Comparison of ENCODE assay signal across 8 mouse cellular contexts in the genomic region with DNA sequence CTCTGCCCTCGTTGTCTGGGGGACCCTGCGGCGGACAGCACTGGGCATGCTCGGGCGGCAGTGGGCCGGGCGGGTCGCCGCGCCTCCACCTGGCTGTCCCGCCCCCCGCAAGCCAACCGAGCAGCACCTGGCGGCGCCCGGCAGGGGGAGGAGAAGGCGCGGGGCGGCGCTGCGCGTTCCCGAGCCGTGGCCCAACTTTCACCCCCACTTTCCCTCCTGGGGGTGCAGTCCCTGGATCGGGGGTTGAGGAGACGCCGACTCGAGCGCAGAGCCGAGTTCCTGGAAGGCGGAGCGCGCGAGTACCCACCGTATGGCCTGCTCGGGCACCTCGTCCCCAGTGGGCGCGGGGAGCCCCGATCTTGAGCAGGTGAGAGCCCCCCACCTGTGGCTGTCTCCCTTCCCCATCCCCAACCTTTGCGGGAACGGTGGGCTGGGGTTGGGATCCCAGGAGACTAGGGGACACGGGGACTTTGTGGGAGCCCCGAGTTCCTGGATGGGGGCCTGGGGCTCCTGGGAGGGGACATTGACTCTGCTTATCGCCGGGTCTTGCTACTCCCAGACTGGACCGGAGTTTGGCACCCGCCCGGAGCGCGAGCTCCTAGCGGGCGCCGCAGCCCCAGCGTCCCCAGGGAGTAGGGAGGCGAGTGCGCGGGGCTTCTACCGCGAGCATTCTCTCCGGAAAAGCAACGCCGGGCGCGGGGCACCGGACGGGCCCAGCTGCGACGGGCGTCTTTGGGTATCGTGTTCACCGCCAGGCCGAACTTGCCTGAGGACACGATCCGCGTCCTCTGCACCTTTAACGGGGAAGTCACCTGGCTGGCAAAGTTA. TPM values are rescaled to one million over a fixed set of nuclear protein-coding genes. Genes with fewer than 3 reads are reported as not detected.
A peak's percentile ranks its signal among the peaks of the same experiment; 100 is the strongest.
DNase-seq lines count a peak whose midpoint lies in the region; ATAC-seq and TF ChIP-seq lines count a peak whose summit lies in the region.

A gene (plus strand): TSS at position 11 of the 828 bp plus-strand sequence.

- no peak for DNase-seq in left cerebral cortex, adult 18-20 months (ENCODE audit: low spot score in 2 of 2)
- DNase-seq in left cerebral cortex, adult 9 months (ENCODE audit: low spot score in 2 of 2) = no peak
- peak; percentile 72 for DNase-seq in embryonic facial prominence, embryonic 10.5 days (ENCODE audit: low spot score)
- DNase-seq in kidney, postnatal 0 days (ENCODE audit: low spot score) = peak; percentile 46
- DNase-seq in lung, adult 2 months = peak; percentile 64
- DNase-seq in ovary, postnatal 36 days (ENCODE audit: low spot score) = peak; percentile 47
- no peak for DNase-seq in adipocyte (ENCODE audit: low spot score)

- H3K27ac ChIP-seq in embryonic facial prominence, embryonic 10.5 days (replicated peaks) = peak within 1 kb of the TSS; percentile 67
- H3K27ac ChIP-seq in heart, embryonic 14.5 days (replicated peaks in 1 of 2; ENCODE audit: control insufficient read depth in 1 of 2, insufficient read depth in 1 of 2, low read depth in 2 of 2, low read length in 2 of 2) = no peak within 1 kb of the TSS
- H3K27ac ChIP-seq in kidney, postnatal 0 days = peak within 1 kb of the TSS; percentile 54

- peaks cover 26% of the 10 kb centered on the region for H3K4me1 ChIP-seq in embryonic facial prominence, embryonic 10.5 days
- peaks cover 4 to 14% of the 10 kb centered on the region in 2 experiments; a peak in 3 of 4 replicates for H3K4me1 ChIP-seq in heart, embryonic 14.5 days (ENCODE audit: control insufficient read depth in 2 of 2, insufficient read depth in 2 of 2, low read length in 2 of 2)
- H3K4me1 ChIP-seq in kidney, postnatal 0 days (replicated peaks; ENCODE audit: insufficient read depth, low read length) = no peaks in the 10 kb centered on the region
- no peaks in the 10 kb centered on the region; the same call in 1 of the 2 replicates for H3K4me1 ChIP-seq in lung, adult 2 months (ENCODE audit: control insufficient read depth, insufficient read depth, low read length)

- peak; percentile 34; the same call in 1 of the 2 replicates for TF ChIP-seq CTCF in kidney, postnatal 0 days (IDR thresholded peaks at IDR 0.05; ENCODE audit: low read depth)
- no peak for TF ChIP-seq CTCF in lung, adult 2 months (IDR thresholded peaks at IDR 0.05; ENCODE audit: insufficient read depth, low read length)

- H3K9ac ChIP-seq in heart, embryonic 14.5 days (ENCODE audit: low read length) = peak within 1 kb of the TSS; percentile 72
- peak within 1 kb of the TSS; percentile 71 for H3K9ac ChIP-seq in kidney, postnatal 0 days (ENCODE audit: low read depth, low read length)

- H3K4me2 ChIP-seq in heart, embryonic 14.5 days (ENCODE audit: low read length) = peak within 1 kb of the TSS; percentile 100
- peak within 1 kb of the TSS; percentile 100 for H3K4me2 ChIP-seq in kidney, postnatal 0 days (ENCODE audit: low read length)

- 0 out of 2 replicates have a peak, but pooled peaks have one; percentile 31 for ATAC-seq in heart, embryonic 14.5 days (ENCODE audit: insufficient number of reproducible peaks, insufficient read depth, low FRiP score, low read depth)
- peak; percentile 69 for ATAC-seq in kidney, postnatal 0 days (replicated peaks; ENCODE audit: low FRiP score, low read depth)

- H3K36me3 ChIP-seq in embryonic facial prominence, embryonic 10.5 days (replicated peaks) = no peaks in the 10 kb centered on the region
- no peaks in the 10 kb centered on the region for H3K36me3 ChIP-seq in heart, embryonic 14.5 days (ENCODE audit: control insufficient read depth, insufficient read depth, low read length)
- H3K36me3 ChIP-seq in kidney, postnatal 0 days (ENCODE audit: insufficient read depth, low read length) = no peaks in the 10 kb centered on the region

- peak; percentile 29; the same call in 1 of the 2 replicates for TF ChIP-seq POLR2A in lung, adult 2 months (IDR thresholded peaks at IDR 0.05; ENCODE audit: borderline replicate concordance, extremely low read depth, low read depth, low read length)

- H3K27me3 ChIP-seq in embryonic facial prominence, embryonic 10.5 days (replicated peaks; ENCODE audit: low read depth, poor library complexity, severe bottlenecking) = peaks cover 78% of the 10 kb centered on the region
- H3K27me3 ChIP-seq in heart, embryonic 14.5 days (ENCODE audit: control insufficient read depth, insufficient read depth, low read length) = peaks cover 48% of the 10 kb centered on the region
- 0 out of 2 replicates have a peak, but pooled peaks cover 7% of the 10 kb centered on the region for H3K27me3 ChIP-seq in kidney, postnatal 0 days (ENCODE audit: insufficient read depth, low read length)

- under 1% methylated on average over 76 of the region's 77 CpGs for WGBS in embryonic facial prominence, embryonic 10.5 days
- under 1% methylated on average over 65 of the region's 77 CpGs for WGBS in heart, embryonic 14.5 days
- WGBS in kidney, postnatal 0 days = 0% methylated on average over 76 of the region's 77 CpGs
- under 1% methylated on average over 76 of the region's 77 CpGs for WGBS in lung, adult 2 months

- peak within 1 kb of the TSS; percentile 76 for H3K4me3 ChIP-seq in embryonic facial prominence, embryonic 10.5 days
- peak within 1 kb of the TSS; percentile 63 to 71 for H3K4me3 ChIP-seq in heart, embryonic 14.5 days (ENCODE audit: control insufficient read depth in 1 of 2, insufficient read depth in 1 of 2, low read depth in 1 of 2, low read length in 2 of 2)
- peak within 1 kb of the TSS; percentile 75 for H3K4me3 ChIP-seq in kidney, postnatal 0 days (replicated peaks; ENCODE audit: low read depth, low read length)
- H3K4me3 ChIP-seq in lung, adult 2 months (replicated peaks; ENCODE audit: extremely low read depth, low read depth, low read length) = peak within 1 kb of the TSS; percentile 65

- no peaks in the 10 kb centered on the region for H3K9me3 ChIP-seq in embryonic facial prominence, embryonic 10.5 days
- no peaks in the 10 kb centered on the region for H3K9me3 ChIP-seq in heart, embryonic 14.5 days (ENCODE audit: control insufficient read depth, low read length)
- H3K9me3 ChIP-seq in kidney, postnatal 0 days (replicated peaks; ENCODE audit: low read length) = no peaks in the 10 kb centered on the region

RNA-seq across cellular contexts. Expression of the gene that starts here (rescaled TPM):
- total RNA-seq in left cerebral cortex, adult 18-20 months (2021) = 100 to 1,000 TPM; 407 to 424 TPM
- polyA plus RNA-seq in embryonic facial prominence, embryonic 10.5 days (2016; fragmentation: Nextera tagmentation; extraction: Ambion mirVana) = 36.7 and 36.9 TPM in 2 replicates
- polyA plus RNA-seq in heart, embryonic 14.5 days (2014; fragmentation: Nextera tagmentation; extraction: Ambion mirVana) = 43.2 and 43.5 TPM in 2 replicates
- 48.8 and 52.4 TPM in 2 replicates for polyA plus RNA-seq in kidney, postnatal 0 days (2015; fragmentation: Nextera tagmentation; extraction: Ambion mirVana)
- polyA plus RNA-seq in lung, adult 2 months (2012; rRNA removed) = 19.2 and 23.3 TPM in 2 replicates

Comparison
In these comparisons a context has a peak if more than half of its experiments do, and no peak if none do; other contexts are left out.
1. DNase-seq: peak in embryonic facial prominence, embryonic 10.5 days (single experiment), kidney, postnatal 0 days (single experiment), lung, adult 2 months (single experiment) and ovary, postnatal 36 days (single experiment); none in left cerebral cortex, adult 18-20 months (0 of 2), left cerebral cortex, adult 9 months (0 of 2) and adipocyte (single experiment).
2. H3K27ac ChIP-seq: peak in embryonic facial prominence, embryonic 10.5 days (single experiment) and kidney, postnatal 0 days (single experiment); none in heart, embryonic 14.5 days (0 of 2).
3. Peak in every context shown above with its lines, with median percentiles within 50 percentile points of each other: H3K4me3 ChIP-seq.